ENCODE assay signal across 8 mouse cellular contexts in genomic region chr3:52046895-52047372, GRCm38 (mm10). TPM values are rescaled to one million over a fixed set of nuclear protein-coding genes. Genes with fewer than 3 reads are reported as not detected.
DNase-seq lines count a peak whose midpoint lies in the region; ATAC-seq lines count a peak whose summit lies in the region.

No protein-coding gene starts in this region.

- H3K4me3 ChIP-seq in intestine, embryonic 16.5 days (ENCODE audit: low read length) = peak overlapping the region; percentile 31
- peak overlapping the region; percentile 49 for H3K4me3 ChIP-seq in midbrain, embryonic 10.5 days

- DNase-seq in adrenal gland, adult 8-10 months = peak; percentile 98
- peak; percentile 88 for DNase-seq in embryo, embryonic 11.5 days (ENCODE audit: low read depth, low spot score)
- DNase-seq in gastrocnemius, postnatal 4 days (ENCODE audit: low spot score in 2 of 2) = peak; percentile 82 to 92
- peak; percentile 87 to 89 for DNase-seq in left cerebral cortex, postnatal 36 days (ENCODE audit: low spot score in 2 of 2)
- DNase-seq in midbrain, embryonic 10.5 days (ENCODE audit: low spot score) = peak; percentile 93
- DNase-seq in right cerebral cortex, postnatal 36 days (ENCODE audit: low spot score in 2 of 2) = peak; percentile 91 to 92
- peak; percentile 92 for DNase-seq in urinary bladder, postnatal 4 days (ENCODE audit: low spot score in 2 of 2)

- H3K4me2 ChIP-seq in intestine, embryonic 16.5 days (ENCODE audit: low read depth, low read length) = peak overlapping the region; percentile 51

- peak overlapping the region; percentile 67 for H3K9ac ChIP-seq in intestine, embryonic 16.5 days (ENCODE audit: low read depth, low read length)

- peak; percentile 86 for ATAC-seq in intestine, embryonic 16.5 days

- peak overlapping the region; percentile 92 for H3K27ac ChIP-seq in intestine, embryonic 16.5 days (ENCODE audit: low read length)
- H3K27ac ChIP-seq in midbrain, embryonic 10.5 days (replicated peaks) = peak overlapping the region; percentile 92

- H3K27me3 ChIP-seq in intestine, embryonic 16.5 days (replicated peaks; ENCODE audit: control insufficient read depth, insufficient read depth, low read length) = no peaks in the 10 kb centered on the region
- no peaks in the 10 kb centered on the region for H3K27me3 ChIP-seq in midbrain, embryonic 10.5 days (ENCODE audit: low read depth, poor library complexity, severe bottlenecking)

- under 1% methylated on average over 13 of the region's 13 CpGs for WGBS in intestine, embryonic 16.5 days
- under 1% methylated on average over 13 of the region's 13 CpGs for WGBS in midbrain, embryonic 10.5 days

- no peaks in the 10 kb centered on the region for H3K9me3 ChIP-seq in intestine, embryonic 16.5 days (ENCODE audit: control insufficient read depth, low read length)
- peaks cover 11% of the 10 kb centered on the region; the same call in 1 of the 2 replicates for H3K9me3 ChIP-seq in midbrain, embryonic 10.5 days (replicated peaks)

- peaks cover 27% of the 10 kb centered on the region for H3K4me1 ChIP-seq in intestine, embryonic 16.5 days (ENCODE audit: control insufficient read depth, insufficient read depth, low read length)
- peaks cover 63% of the 10 kb centered on the region for H3K4me1 ChIP-seq in midbrain, embryonic 10.5 days

- H3K36me3 ChIP-seq in intestine, embryonic 16.5 days (ENCODE audit: control insufficient read depth, insufficient read depth, low read length) = no peaks in the 10 kb centered on the region
- H3K36me3 ChIP-seq in midbrain, embryonic 10.5 days = peaks cover 20% of the 10 kb centered on the region

- intact Hi-C loops in left cerebral cortex, postnatal 36 days (cut with DNase I) = loop anchor here (1.0 to 5.0 kb wide), 4 partner anchors 40 to 151 kb away; no protein-coding TSS in a partner anchor

RNA-seq across cellular contexts. Expression of gene Maml3, which starts 57.9 kb away (rescaled TPM):
- 10 to 100 TPM in 2 of 4 experiments, 1 to 10 TPM in 2; 6.2 to 15.8 (median 10.0) TPM for total RNA-seq in adrenal gland, adult 8-10 months (2022)
- 1 to 10 TPM; 6.5 to 7.3 TPM for total RNA-seq in gastrocnemius, postnatal 4 days (2021)
- polyA plus RNA-seq in intestine, embryonic 16.5 days (2015; fragmentation: Nextera tagmentation; extraction: Ambion mirVana) = 3.6 and 4.0 TPM in 2 replicates
- total RNA-seq in left cerebral cortex, postnatal 36 days (2021) = 10 to 100 TPM in 1 of 2 experiments, 1 to 10 TPM in 1; 6.2 to 11.9 TPM
- polyA plus RNA-seq in midbrain, embryonic 10.5 days (2016; fragmentation: Nextera tagmentation; extraction: Ambion mirVana) = 5.4 and 6.8 TPM in 2 replicates

Comparison
In these comparisons a context has a peak if more than half of its experiments do, and no peak if none do; other contexts are left out.
1. Peak in every context shown above with its lines: DNase-seq, ATAC-seq, H3K4me3 ChIP-seq and H3K27ac ChIP-seq.